Mouse (Mus musculus) forebrain, embryonic 11.5 days (tissue): ENCODE results near the gene Zfp36l2. TPM values are rescaled to one million over a fixed set of nuclear protein-coding genes. Genes with fewer than 3 reads are reported as not detected.
"Not testable (repeated sequence)": the region's sequence is repeated elsewhere in the genome, so short reads cannot be mapped to it uniquely, and the experiment has no call there.

Experiments used
- ATAC-seq: fragments of 200-750 bp; cut with Nextera tagmentation; replicated peaks from 2 replicates; pipeline ENCODE4 v1.8.0; 2017; ENCODE audit warnings: moderate TSS enrichment; ENCODE audit not compliant: low FRiP score
- DNase-seq: peaks from one replicate; pipeline ENCODE4 v3.0.0-alpha.2; 2017; ENCODE audit warnings: low spot score
- H3K27ac ChIP-seq: fragments of 300-500 bp; sonication (generic); 2 replicates; pipeline ENCODE4 v1.5.1; 2014; ENCODE audit warnings: low read depth, low read length
- H3K27me3 ChIP-seq: fragments of 300-500 bp; sonication (generic); 2 replicates; pipeline ENCODE4 v1.6.1; 2014; ENCODE audit warnings: mild to moderate bottlenecking, low read length, mixed read lengths; ENCODE audit not compliant: control insufficient read depth, insufficient read depth
- H3K36me3 ChIP-seq: fragments of 300-500 bp; sonication (generic); 2 replicates; pipeline ENCODE4 v1.6.1; 2014; ENCODE audit warnings: mild to moderate bottlenecking, low read length, moderate library complexity, mixed read lengths; ENCODE audit not compliant: control insufficient read depth, insufficient read depth
- H3K4me1 ChIP-seq: fragments of 300-500 bp; sonication (generic); replicated peaks from 2 replicates; pipeline ENCODE4 v1.6.1; 2014; ENCODE audit warnings: low read length, mixed read lengths; ENCODE audit not compliant: control insufficient read depth, insufficient read depth
- H3K4me2 ChIP-seq: fragments of 300-500 bp; sonication (generic); 2 replicates; pipeline ENCODE4 v1.6.1; 2014; ENCODE audit warnings: low read depth, mild to moderate bottlenecking, low read length, moderate library complexity, mixed read lengths; ENCODE audit not compliant: severe bottlenecking
- H3K4me3 ChIP-seq: fragments of 300-500 bp; sonication (generic); 2 replicates; pipeline ENCODE4 v1.5.1; 2014; ENCODE audit warnings: low read depth, low read length
- H3K9ac ChIP-seq: fragments of 300-500 bp; sonication (generic); 2 replicates; pipeline ENCODE4 v1.6.1; 2014; ENCODE audit warnings: low read length
- H3K9me3 ChIP-seq: fragments of 300-500 bp; sonication (generic); 2 replicates; pipeline ENCODE4 v1.6.1; 2016; ENCODE audit warnings: low read length, mixed read lengths; ENCODE audit not compliant: control insufficient read depth
- WGBS: fragments of 180-500 bp; shearing (Covaris S2); extraction: QIAGEN DNeasy Blood & Tissue Kit; methylation state at CpG from one replicate; pipeline ENCODE4 v1.1.7; 2014; 5-methylcytosine and 5-hydroxymethylcytosine counted together
- polyA plus RNA-seq: library from polyadenylated mRNA; unstranded; fragments of >200 nt; fragmentation: Nextera tagmentation; extraction: Ambion mirVana; gene quantifications from 2 replicates; pipeline ENCODE4 v1.2.1, GENCODE M21; 2014

The Zfp36l2 gene
- polyA plus RNA-seq, 1 experiment from 2014 or later = 15.3 TPM

- DNase-seq = no peak
- 67% methylated on average over 5 of the region's 5 CpGs for WGBS
Observed at GRCm38 (mm10) chr17:84226231-84226630, 38.5 kb upstream of the Zfp36l2 start.

GRCm38 (mm10) chr17:84224217-84224887 is 36.6 kb upstream of the Zfp36l2 start:
- H3K36me3 ChIP-seq = peaks cover 3% of the 10 kb centered on the region; the same call in 1 of the 2 replicates
- ATAC-seq (no peak), DNase-seq (no peak)
- H3K9ac ChIP-seq = no peak overlapping the region
- 67% methylated on average over 15 of the region's 15 CpGs for WGBS
- no peaks in the 10 kb centered on the region for H3K27me3 ChIP-seq
- no peak overlapping the region for H3K4me2 ChIP-seq
- no peak overlapping the region for H3K27ac ChIP-seq
- no peaks in the 10 kb centered on the region for H3K4me1 ChIP-seq
- no peak overlapping the region for H3K4me3 ChIP-seq
- no peaks in the 10 kb centered on the region for H3K9me3 ChIP-seq

More at GRCm38 (mm10) chr17:84226231-84226630, 38.5 kb upstream of the Zfp36l2 start:
- Histone ChIP-seq H3K36me3 (no peaks in the 10 kb centered on the region; the same call in 1 of the 2 replicates), H3K9me3 (no peaks in the 10 kb centered on the region), H3K9ac (no peak overlapping the region), H3K27me3 (no peaks in the 10 kb centered on the region), H3K27ac (no peak overlapping the region), H3K4me3 (no peak overlapping the region), H3K4me2 (no peak overlapping the region), H3K4me1 (no peaks in the 10 kb centered on the region)
- ATAC-seq = no peak

GRCm38 (mm10) chr17:84218841-84219240 is 31.1 kb upstream of the Zfp36l2 start:
- H3K36me3 ChIP-seq, H3K4me2 ChIP-seq, H3K9me3 ChIP-seq, ATAC-seq, DNase-seq, H3K4me1 ChIP-seq, H3K27me3 ChIP-seq, H3K4me3 ChIP-seq, H3K9ac ChIP-seq, H3K27ac ChIP-seq: not testable (repeated sequence)
- WGBS = 88% methylated on average over 2 of the region's 2 CpGs

GRCm38 (mm10) chr17:84217696-84218095 is 29.9 kb upstream of the Zfp36l2 start:
- Histone ChIP-seq H3K9me3 (no peaks in the 10 kb centered on the region), H3K9ac (no peak overlapping the region), H3K27ac (no peak overlapping the region), H3K36me3 (peaks cover 3% of the 10 kb centered on the region; the same call in 1 of the 2 replicates), H3K4me2 (no peak overlapping the region), H3K4me3 (no peak overlapping the region), H3K27me3 (no peaks in the 10 kb centered on the region), H3K4me1 (no peaks in the 10 kb centered on the region)
- ATAC-seq (no peak), DNase-seq (no peak)
- 93% methylated on average over 3 of the region's 3 CpGs for WGBS

GRCm38 (mm10) chr17:84215264-84215960 is 27.7 kb upstream of the Zfp36l2 start:
- Histone ChIP-seq H3K27me3 (no peaks in the 10 kb centered on the region), H3K4me2 (no peak overlapping the region), H3K4me1 (no peaks in the 10 kb centered on the region), H3K9me3 (no peaks in the 10 kb centered on the region), H3K27ac (no peak overlapping the region), H3K4me3 (no peak overlapping the region), H3K36me3 (peaks cover 3% of the 10 kb centered on the region; the same call in 1 of the 2 replicates), H3K9ac (no peak overlapping the region)
- DNase-seq (no peak), ATAC-seq (no peak)
- WGBS = 88% methylated on average over 6 of the region's 6 CpGs

GRCm38 (mm10) chr17:84213464-84213863 is 25.7 kb upstream of the Zfp36l2 start:
- Histone ChIP-seq H3K27ac (no peak overlapping the region), H3K4me1 (no peaks in the 10 kb centered on the region), H3K36me3 (no peaks in the 10 kb centered on the region), H3K9me3 (no peaks in the 10 kb centered on the region), H3K9ac (no peak overlapping the region), H3K4me3 (no peak overlapping the region), H3K27me3 (no peaks in the 10 kb centered on the region), H3K4me2 (no peak overlapping the region)
- ATAC-seq (no peak), DNase-seq (no peak)
- 95% methylated on average over 3 of the region's 3 CpGs for WGBS

GRCm38 (mm10) chr17:84207611-84208010 is 19.9 kb upstream of the Zfp36l2 start:
- DNase-seq (no peak), ATAC-seq (no peak)
- Histone ChIP-seq H3K4me3 (no peak overlapping the region), H3K36me3 (no peaks in the 10 kb centered on the region), H3K4me2 (no peak overlapping the region), H3K9ac (no peak overlapping the region), H3K9me3 (no peaks in the 10 kb centered on the region), H3K27ac (no peak overlapping the region), H3K4me1 (peaks cover 7% of the 10 kb centered on the region; the same call in 1 of the 2 replicates), H3K27me3 (no peaks in the 10 kb centered on the region)
- WGBS = 92% methylated on average over 3 of the region's 3 CpGs

- H3K4me2 ChIP-seq = no peak overlapping the region
- no peak for DNase-seq
- no peaks in the 10 kb centered on the region for H3K36me3 ChIP-seq
- no peak overlapping the region for H3K9ac ChIP-seq
- ATAC-seq = no peak
- no peak overlapping the region for H3K4me3 ChIP-seq
- H3K27ac ChIP-seq = no peak overlapping the region
- H3K27me3 ChIP-seq = no peaks in the 10 kb centered on the region
- H3K9me3 ChIP-seq = no peaks in the 10 kb centered on the region
- H3K4me1 ChIP-seq = peaks cover 7% of the 10 kb centered on the region; the same call in 1 of the 2 replicates
- WGBS = 96% methylated on average over 3 of the region's 3 CpGs
Observed at GRCm38 (mm10) chr17:84206239-84206638, 18.5 kb upstream of the Zfp36l2 start.
